Mouse (Mus musculus): ENCODE results near the gene Cldn14. TPM values are rescaled to one million over a fixed set of nuclear protein-coding genes. Genes with fewer than 3 reads are reported as not detected.
A peak's percentile ranks its signal among the peaks of the same experiment; 100 is the strongest.

Cldn14 gene
- polyA plus RNA-seq, 1 experiment from 2014 or later, result not detected

DNA sequence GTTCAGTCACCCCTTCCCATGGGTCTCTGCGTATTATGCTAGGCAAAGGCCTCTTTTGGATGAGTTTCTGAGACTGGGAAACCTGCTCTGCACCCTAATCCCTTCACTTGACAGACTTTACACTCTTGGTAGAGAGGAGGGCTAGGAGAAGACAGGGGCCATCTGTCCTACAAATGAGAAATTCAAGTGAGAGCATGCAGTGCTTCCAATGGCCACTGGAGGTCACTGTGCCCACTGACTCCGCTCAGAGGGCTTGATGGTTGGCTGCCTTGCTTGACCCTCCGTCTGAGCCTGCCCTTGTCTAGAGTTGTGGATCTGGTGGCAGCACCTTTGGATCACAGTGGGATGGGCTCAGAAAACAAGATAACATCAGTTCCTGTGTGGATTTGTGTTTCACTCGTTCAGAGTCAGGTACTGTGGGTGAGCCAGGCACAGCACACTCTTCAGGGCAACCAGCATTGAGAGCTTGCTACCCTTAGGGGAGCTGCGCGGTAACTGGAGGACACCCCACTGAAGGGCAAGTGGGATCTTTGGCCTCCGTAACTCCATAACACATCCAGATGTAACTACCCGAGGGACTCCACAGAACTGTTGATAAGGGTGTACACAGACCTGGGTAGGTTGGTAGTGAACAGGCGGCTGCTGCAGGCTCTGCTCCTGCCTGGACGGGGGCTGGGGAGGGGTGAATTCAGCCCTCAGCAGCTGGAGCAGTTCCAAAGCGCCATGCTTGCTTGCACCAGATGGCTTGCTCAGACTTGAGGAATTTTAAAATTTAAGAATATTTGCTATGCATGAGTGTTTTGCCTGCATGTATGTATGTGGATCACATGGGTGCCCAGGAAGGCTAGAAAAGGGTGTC, 102.3 kb downstream of the Cldn14 start:
- H3K36me3 ChIP-seq, result no peaks in the 10 kb centered on the region
- H3K9ac ChIP-seq (replicated peaks), result no peak overlapping the region
- H3K9me3 ChIP-seq (replicated peaks), result no peaks in the 10 kb centered on the region
- no peak overlapping the region for H3K4me2 ChIP-seq
- ATAC-seq (ENCODE audit: low FRiP score), result no peak
- no peak overlapping the region for H3K27ac ChIP-seq (replicated peaks)
- WGBS, result 72% methylated on average over 11 of the region's 11 CpGs
- H3K27me3 ChIP-seq (replicated peaks), result no peaks in the 10 kb centered on the region
- H3K4me1 ChIP-seq, result no peaks in the 10 kb centered on the region
- H3K4me3 ChIP-seq (replicated peaks), result no peak overlapping the region

DNA sequence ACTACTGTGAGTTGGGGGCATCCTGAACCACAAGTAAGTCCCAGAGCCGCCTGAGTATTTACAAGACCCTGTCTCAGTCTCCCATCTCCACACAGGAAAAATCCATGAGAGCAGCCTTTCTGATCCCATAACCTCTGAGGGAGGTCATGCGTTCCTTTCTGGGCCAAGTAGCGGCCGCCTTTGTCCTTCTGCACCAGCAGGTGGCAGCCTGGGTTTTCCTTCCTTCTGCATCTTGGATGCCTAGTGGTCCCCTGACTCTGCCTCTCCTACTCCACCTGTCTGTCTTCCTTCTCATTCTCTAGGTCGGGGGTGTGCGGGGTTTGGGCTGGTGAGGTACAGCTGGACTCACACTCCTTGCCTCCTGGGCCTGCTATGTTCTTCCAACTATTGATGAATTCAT, 105.6 kb downstream of the Cldn14 start:
- Histone ChIP-seq H3K27me3 (replicated peaks) (no peaks in the 10 kb centered on the region), H3K9me3 (replicated peaks) (no peaks in the 10 kb centered on the region), H3K27ac (replicated peaks) (no peak overlapping the region), H3K9ac (replicated peaks) (no peak overlapping the region), H3K4me2 (no peak overlapping the region), H3K4me1 (no peaks in the 10 kb centered on the region), H3K4me3 (replicated peaks) (no peak overlapping the region), H3K36me3 (no peaks in the 10 kb centered on the region)
- 85% methylated on average over 6 of the region's 6 CpGs for WGBS
- ATAC-seq (ENCODE audit: low FRiP score), result no peak

DNA sequence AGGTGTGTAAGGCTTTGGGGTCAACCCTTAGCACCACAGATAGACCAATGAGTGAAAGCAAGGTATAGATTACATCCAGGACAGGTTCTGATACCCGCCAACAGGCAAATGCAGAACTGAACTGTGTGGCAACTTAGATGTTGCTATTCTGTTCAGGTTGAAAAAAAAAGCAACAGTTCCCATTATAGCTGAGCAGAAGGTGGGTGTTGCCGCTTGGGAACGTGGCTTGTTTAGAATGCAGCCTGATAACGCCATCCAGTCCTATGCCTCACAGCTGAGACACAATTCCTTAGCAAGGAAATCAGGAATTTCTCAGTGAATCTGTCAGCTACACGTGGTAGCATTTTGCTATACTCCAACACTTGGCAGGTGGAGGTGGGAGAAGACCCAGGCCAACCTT, 115.4 kb downstream of the Cldn14 start:
- H3K27ac ChIP-seq (replicated peaks), result no peak overlapping the region
- H3K9me3 ChIP-seq (replicated peaks), result no peaks in the 10 kb centered on the region

DNA sequence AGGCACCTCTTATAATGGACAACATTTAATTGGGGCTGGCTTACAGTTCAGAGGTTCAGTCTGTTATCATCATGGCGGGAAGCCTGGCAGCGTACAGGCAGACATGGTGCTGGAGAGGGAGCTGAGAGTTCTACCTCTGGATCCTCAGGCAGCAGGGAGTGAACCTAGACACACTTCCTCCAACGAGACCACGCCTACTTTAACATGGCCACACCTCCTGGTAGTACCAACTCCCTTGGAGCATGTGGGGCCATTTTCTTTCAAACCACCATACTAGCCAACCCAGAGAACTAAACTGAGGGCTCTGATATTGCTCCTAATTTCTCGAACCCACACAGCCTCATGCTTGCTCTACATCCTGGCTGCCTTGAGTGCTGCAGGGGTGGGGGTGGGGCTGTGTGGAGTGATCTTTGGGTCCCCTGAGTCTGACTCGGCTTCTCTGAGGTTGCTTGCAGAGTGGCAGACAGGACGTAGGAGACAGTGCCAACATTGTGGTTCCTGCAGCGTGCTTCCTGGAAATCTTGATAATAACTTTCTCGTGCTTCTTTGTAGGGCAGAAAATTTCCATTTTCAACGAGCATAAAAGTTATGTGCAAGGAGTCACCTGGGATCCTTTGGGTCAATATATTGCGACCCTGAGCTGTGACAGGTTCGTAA, 117.6 kb downstream of the Cldn14 start:
- Histone ChIP-seq H3K27ac (replicated peaks) (no peak overlapping the region), H3K36me3 (no peaks in the 10 kb centered on the region; the same call in none of the 2 replicates), H3K9me3 (replicated peaks) (no peaks in the 10 kb centered on the region), H3K9ac (replicated peaks) (no peak overlapping the region), H3K4me3 (replicated peaks) (no peak overlapping the region), H3K4me1 (no peaks in the 10 kb centered on the region), H3K4me2 (no peak overlapping the region), H3K27me3 (replicated peaks) (no peaks in the 10 kb centered on the region)
- WGBS, result 91% methylated on average over 12 of the region's 12 CpGs
- ATAC-seq (ENCODE audit: low FRiP score), result no peak

More for the DNA sequence above, 115.4 kb downstream of the Cldn14 start:
- Histone ChIP-seq H3K4me3 (replicated peaks) (no peak overlapping the region), H3K9ac (replicated peaks) (no peak overlapping the region), H3K27me3 (replicated peaks) (no peaks in the 10 kb centered on the region), H3K4me1 (no peaks in the 10 kb centered on the region), H3K4me2 (no peak overlapping the region), H3K36me3 (no peaks in the 10 kb centered on the region; the same call in none of the 2 replicates)
- no peak for ATAC-seq (ENCODE audit: low FRiP score)
- 96% methylated on average over 5 of the region's 5 CpGs for WGBS

DNA sequence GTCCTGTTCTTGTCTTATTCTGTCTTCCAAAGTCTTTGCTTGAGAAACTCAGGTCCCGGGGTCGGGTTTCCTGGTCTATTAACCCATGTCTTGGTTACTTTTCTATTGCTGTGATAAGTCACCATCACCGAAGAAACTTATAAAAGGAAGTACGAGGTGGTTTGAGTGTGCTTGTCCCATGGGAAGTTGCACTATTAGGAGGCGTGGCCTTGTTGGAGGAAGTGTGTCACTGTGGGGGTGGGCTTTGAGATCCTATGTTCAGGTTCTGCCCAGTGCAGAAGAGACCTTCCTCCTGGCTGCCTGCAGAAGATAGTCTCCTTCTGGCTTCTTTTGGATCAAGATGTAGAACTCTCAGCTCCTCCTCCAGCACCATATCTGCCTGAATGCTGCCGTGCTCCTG, 120.2 kb downstream of the Cldn14 start:
- no peaks in the 10 kb centered on the region for H3K27me3 ChIP-seq (replicated peaks)
- H3K9ac ChIP-seq (replicated peaks), result no peak overlapping the region
- peaks cover 8% of the 10 kb centered on the region for H3K4me1 ChIP-seq
- ATAC-seq (ENCODE audit: low FRiP score), result no peak
- no peaks in the 10 kb centered on the region for H3K9me3 ChIP-seq (replicated peaks)
- no peak overlapping the region for H3K4me2 ChIP-seq
- no peak overlapping the region for H3K4me3 ChIP-seq (replicated peaks)
- no peaks in the 10 kb centered on the region; the same call in none of the 2 replicates for H3K36me3 ChIP-seq
- WGBS, result 92% methylated on average over 6 of the region's 6 CpGs
- no peak overlapping the region for H3K27ac ChIP-seq (replicated peaks)

DNA sequence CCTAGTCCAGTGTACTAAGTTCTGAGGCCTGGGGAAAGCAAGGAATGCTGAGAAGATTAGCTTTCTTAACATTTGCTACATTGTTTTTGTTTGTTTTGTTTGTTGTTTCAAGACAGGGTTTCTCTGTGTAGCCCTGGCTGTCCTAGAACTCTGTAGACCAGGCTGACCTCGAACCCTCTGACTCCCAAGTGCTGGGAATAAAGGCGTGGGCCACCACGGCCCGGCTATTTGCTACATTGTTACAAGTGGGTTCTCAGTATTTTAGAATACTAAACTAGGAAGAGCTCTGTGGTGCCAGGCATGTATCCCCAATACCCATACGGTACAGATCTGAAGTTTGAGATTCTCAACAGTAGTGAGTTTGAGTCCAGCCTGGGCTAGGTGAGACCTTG, 123.9 kb downstream of the Cldn14 start:
- H3K4me3 ChIP-seq (replicated peaks), result peak overlapping the region; percentile 57

DNA sequence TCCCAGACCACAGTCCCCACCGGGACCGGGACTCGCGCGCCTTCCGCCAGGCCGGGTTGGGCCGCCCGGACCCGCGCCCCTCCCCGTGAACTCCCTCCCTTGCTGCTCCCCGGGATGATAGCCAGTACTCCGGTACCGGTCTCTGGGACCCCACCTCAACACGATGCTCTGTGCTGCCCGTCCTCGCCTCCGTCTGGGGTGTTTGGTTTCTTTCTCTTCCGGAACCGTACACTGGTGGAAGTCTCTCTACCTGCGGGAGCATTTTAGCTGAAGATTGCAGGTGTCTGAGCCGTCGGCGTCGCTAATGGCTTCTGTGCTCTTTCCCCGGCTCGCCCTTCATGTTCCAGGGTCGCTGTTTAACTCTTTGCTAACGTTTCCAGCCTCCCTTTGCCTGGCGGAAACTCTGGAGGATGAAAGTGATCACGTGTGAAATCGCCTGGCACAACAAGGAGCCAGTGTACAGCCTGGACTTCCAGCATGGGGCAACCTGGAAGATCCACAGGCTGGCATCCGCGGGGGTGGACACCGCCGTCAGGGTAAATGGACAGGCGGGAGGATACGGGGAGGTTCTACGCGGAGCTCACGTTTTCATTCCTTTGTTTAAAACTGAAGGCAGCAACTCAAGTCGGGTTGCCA, 124.4 kb downstream of the Cldn14 start:
- Histone ChIP-seq H3K4me3 (replicated peaks) (peak overlapping the region; percentile 57), H3K27me3 (replicated peaks) (no peaks in the 10 kb centered on the region), H3K9me3 (replicated peaks) (no peaks in the 10 kb centered on the region), H3K4me1 (peaks cover 10% of the 10 kb centered on the region), H3K36me3 (no peaks in the 10 kb centered on the region; the same call in 1 of the 2 replicates), H3K9ac (replicated peaks) (peak overlapping the region; percentile 41), H3K27ac (replicated peaks) (no peak overlapping the region), H3K4me2 (peak overlapping the region; percentile 83)
- ATAC-seq (ENCODE audit: low FRiP score), result peak; percentile 58
- WGBS, result under 1% methylated on average over 43 of the region's 43 CpGs

More for the DNA sequence above, 123.9 kb downstream of the Cldn14 start:
- no peak for ATAC-seq (ENCODE audit: low FRiP score)
- 57% methylated on average over 5 of the region's 5 CpGs for WGBS
- Histone ChIP-seq H3K9ac (replicated peaks) (peak overlapping the region; percentile 41; the same call in 1 of the 2 replicates), H3K4me1 (peaks cover 10% of the 10 kb centered on the region), H3K27me3 (replicated peaks) (no peaks in the 10 kb centered on the region), H3K36me3 (no peaks in the 10 kb centered on the region; the same call in 1 of the 2 replicates), H3K4me2 (peak overlapping the region; percentile 83), H3K9me3 (replicated peaks) (no peaks in the 10 kb centered on the region), H3K27ac (replicated peaks) (no peak overlapping the region)

DNA sequence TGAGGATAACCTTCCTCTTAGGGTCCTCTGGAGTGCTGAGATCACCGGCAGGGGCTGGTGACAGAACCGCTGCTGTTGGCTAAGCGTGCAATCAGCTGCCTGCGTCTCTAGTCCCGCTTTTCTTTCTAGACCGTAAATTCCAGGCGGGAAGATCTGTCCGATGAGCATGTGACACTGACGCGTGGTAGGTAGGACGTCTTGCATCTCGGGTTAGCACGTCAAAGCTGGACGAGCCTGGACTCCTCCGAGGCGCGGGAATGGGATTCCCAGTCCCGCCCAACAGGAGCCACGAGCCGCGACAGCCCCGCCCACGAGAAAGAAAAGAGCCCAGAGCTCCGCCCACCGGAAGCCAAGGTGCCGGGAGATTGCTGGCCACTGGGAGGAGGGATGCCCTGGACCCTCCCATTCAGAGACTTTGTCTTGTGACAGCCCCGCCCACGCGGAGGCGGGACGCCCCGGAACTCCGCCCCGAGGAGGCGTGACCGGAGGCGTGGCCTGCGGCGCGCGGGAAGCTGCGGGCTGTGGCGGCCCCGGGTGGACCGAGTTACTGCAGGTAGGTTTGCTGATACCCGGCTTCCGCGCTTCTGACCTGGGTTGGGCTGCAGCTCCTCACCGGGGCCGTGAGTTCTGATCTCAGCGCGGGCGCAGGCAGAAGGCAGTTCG, 125.1 kb downstream of the Cldn14 start, which contains the start of gene Chaf1b:
Gene Chaf1b, plus strand, starts transcription at position 479 of the 663 bp plus-strand sequence.
- whole genome bisulfite sequencing, result under 1% methylated on average over 54 of the region's 54 CpGs
- Histone ChIP-seq H3K9ac (replicated peaks) (peak within 1 kb of the TSS; percentile 46), H3K27ac (replicated peaks) (peak within 1 kb of the TSS; percentile 54; the same call in 1 of the 2 replicates), H3K4me3 (replicated peaks) (peak within 1 kb of the TSS; percentile 57), H3K27me3 (replicated peaks) (no peaks in the 10 kb centered on the region), H3K9me3 (replicated peaks) (no peaks in the 10 kb centered on the region), H3K4me1 (peaks cover 10% of the 10 kb centered on the region), H3K36me3 (no peaks in the 10 kb centered on the region; the same call in 1 of the 2 replicates), H3K4me2 (peak within 1 kb of the TSS; percentile 83)
- ATAC-seq (ENCODE audit: low FRiP score), result peak; percentile 96

DNA sequence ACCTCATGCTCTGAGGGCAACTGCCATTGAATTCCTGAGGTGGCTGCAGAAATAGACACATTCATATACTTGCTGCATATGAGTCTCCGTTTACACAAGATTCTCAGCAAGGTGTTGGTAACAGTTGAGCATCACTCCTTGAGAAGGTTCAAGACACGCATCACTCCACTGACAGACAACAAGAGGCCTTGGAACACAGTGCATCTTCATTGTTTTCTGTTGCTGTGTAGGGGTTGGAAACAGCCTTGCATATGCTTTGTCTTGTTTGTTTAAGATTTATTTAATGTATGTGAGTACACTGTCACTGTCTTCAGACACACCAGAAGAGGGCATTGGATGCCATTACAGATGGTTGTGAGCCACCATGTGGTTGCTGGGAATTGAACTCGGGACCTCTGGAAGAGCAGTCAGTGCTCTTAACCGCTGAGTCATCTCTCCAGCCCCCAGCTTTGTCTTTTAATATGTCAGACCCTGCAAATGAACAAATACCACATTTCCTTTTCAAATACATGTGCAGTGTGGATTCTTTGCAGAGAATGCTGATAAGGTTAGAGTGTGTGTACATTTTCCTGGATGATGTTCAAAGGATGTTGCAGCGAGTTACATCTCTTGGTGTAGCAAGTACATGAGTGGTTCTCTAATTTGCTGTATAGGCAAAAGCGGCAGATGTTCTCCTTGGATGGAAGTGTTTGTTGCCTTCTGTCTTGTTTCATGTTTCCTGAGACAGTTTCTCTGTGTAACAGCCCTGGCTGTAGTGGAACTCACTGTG, 130.8 kb downstream of the Cldn14 start:
- H3K27me3 ChIP-seq (replicated peaks), result no peaks in the 10 kb centered on the region
- 95% methylated on average over 6 of the region's 6 CpGs for WGBS
- H3K9ac ChIP-seq (replicated peaks), result no peak overlapping the region
- H3K36me3 ChIP-seq, result peaks cover 44% of the 10 kb centered on the region
- H3K4me3 ChIP-seq (replicated peaks), result no peak overlapping the region
- no peak overlapping the region for H3K4me2 ChIP-seq
- H3K9me3 ChIP-seq (replicated peaks), result no peaks in the 10 kb centered on the region
- ATAC-seq (ENCODE audit: low FRiP score), result no peak
- H3K27ac ChIP-seq (replicated peaks), result no peak overlapping the region
- no peaks in the 10 kb centered on the region for H3K4me1 ChIP-seq

DNA sequence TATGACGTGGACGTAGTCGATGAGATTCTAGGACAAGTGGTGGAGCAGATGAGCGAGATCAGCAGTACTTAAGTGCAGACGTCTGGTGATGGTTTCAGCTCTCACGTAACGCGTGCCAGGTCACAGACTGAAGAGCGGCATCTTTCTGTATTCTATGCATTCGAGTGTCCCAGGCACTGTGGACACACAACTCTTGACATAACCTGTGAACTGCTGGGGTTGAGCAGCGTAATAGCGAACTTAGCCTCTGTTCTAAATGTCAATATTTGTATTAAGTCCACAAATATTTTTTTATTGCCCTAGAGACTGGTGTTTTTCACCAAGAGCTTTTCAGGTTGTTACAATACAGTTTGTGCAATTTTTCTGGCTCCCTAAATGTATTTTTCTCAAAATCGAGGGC, 133.8 kb downstream of the Cldn14 start:
- no peak for ATAC-seq (ENCODE audit: low FRiP score)
- H3K4me1 ChIP-seq, result no peaks in the 10 kb centered on the region
- no peaks in the 10 kb centered on the region for H3K9me3 ChIP-seq (replicated peaks)
- H3K4me2 ChIP-seq, result no peak overlapping the region
- no peak overlapping the region for H3K4me3 ChIP-seq (replicated peaks)
- no peak overlapping the region for H3K9ac ChIP-seq (replicated peaks)
- H3K36me3 ChIP-seq, result peaks cover 70% of the 10 kb centered on the region
- H3K27ac ChIP-seq (replicated peaks), result no peak overlapping the region
- 90% methylated on average over 13 of the region's 13 CpGs for WGBS
- H3K27me3 ChIP-seq (replicated peaks), result no peaks in the 10 kb centered on the region
